Mouse (Mus musculus) liver, postnatal 0 days (tissue): ENCODE measurements around the gene Mpeg1. TPM values are rescaled to one million over a fixed set of nuclear protein-coding genes. Genes with fewer than 3 reads are reported as not detected.

Experiments used
- ATAC-seq: fragments of 200-750 bp; cut with Nextera tagmentation; 2 replicates; pipeline ENCODE4 v1.8.0; 2017; ENCODE audit warnings: mild to moderate bottlenecking, moderate library complexity
- DNase-seq: peaks from one replicate; pipeline ENCODE4 v3.0.0-alpha.2; 2016
- H3K27ac ChIP-seq: fragments of 300-500 bp; sonication (generic); 2 replicates; pipeline ENCODE4 v1.5.1; 2014; ENCODE audit warnings: antibody characterized with exemption, moderate library complexity, mild to moderate bottlenecking, low read depth
- H3K27me3 ChIP-seq: fragments of 300-500 bp; sonication (generic); 2 replicates; pipeline ENCODE4 v1.6.1; 2014; ENCODE audit warnings: low read length, control low read depth, mixed read lengths; ENCODE audit not compliant: insufficient read depth
- H3K36me3 ChIP-seq: fragments of 300-500 bp; sonication (generic); replicated peaks from 2 replicates; pipeline ENCODE4 v1.6.1; 2014; ENCODE audit warnings: mild to moderate bottlenecking, control low read depth, low read length, moderate library complexity, mixed read lengths; ENCODE audit not compliant: insufficient read depth
- H3K4me1 ChIP-seq: fragments of 300-500 bp; sonication (generic); 2 replicates; pipeline ENCODE4 v1.6.1; 2014; ENCODE audit warnings: antibody characterized with exemption, mild to moderate bottlenecking, control low read depth; ENCODE audit not compliant: insufficient read depth
- H3K4me2 ChIP-seq: fragments of 300-500 bp; sonication (generic); 2 replicates; pipeline ENCODE4 v1.6.1; 2014; ENCODE audit warnings: low read depth, mild to moderate bottlenecking, low read length, moderate library complexity, mixed read lengths
- H3K4me3 ChIP-seq: fragments of 300-500 bp; sonication (generic); 2 replicates; pipeline ENCODE4 v1.5.1; 2014; ENCODE audit warnings: low read depth, low read length
- H3K9ac ChIP-seq: fragments of 300-500 bp; sonication (generic); replicated peaks from 2 replicates; pipeline ENCODE4 v1.6.1; 2014; ENCODE audit warnings: mild to moderate bottlenecking, moderate library complexity
- H3K9me3 ChIP-seq: fragments of 300-500 bp; sonication (generic); 2 replicates; pipeline ENCODE4 v1.6.1; 2016; ENCODE audit warnings: mild to moderate bottlenecking, control low read depth, low read length, mixed read lengths
- CTCF ChIP-seq: sonication (generic); IDR thresholded peaks from 2 replicates; pipeline ENCODE4 v1.5.1; 2016; ENCODE audit warnings: antibody characterized with exemption, low read depth
- EP300 ChIP-seq: IDR thresholded peaks from 2 replicates; pipeline ENCODE4 v1.6.1; 2016; ENCODE audit warnings: antibody characterized with exemption, low read depth, mild to moderate bottlenecking
- WGBS: fragments of 180-500 bp; shearing (Covaris S2); extraction: QIAGEN DNeasy Blood & Tissue Kit; methylation state at CpG from one replicate; pipeline ENCODE4 v1.1.7; 2014; ENCODE audit not compliant: insufficient replicate concordance; 5-methylcytosine and 5-hydroxymethylcytosine counted together
- polyA plus RNA-seq: library from polyadenylated mRNA; unstranded; fragments of >200 nt; fragmentation: Nextera tagmentation; extraction: Ambion mirVana; gene quantifications from 2 replicates; pipeline ENCODE4 v1.2.1, GENCODE M21; 2015

Gene Mpeg1
- polyA plus RNA-seq, 1 experiment from 2014 or later: 3.5 TPM

DNA sequence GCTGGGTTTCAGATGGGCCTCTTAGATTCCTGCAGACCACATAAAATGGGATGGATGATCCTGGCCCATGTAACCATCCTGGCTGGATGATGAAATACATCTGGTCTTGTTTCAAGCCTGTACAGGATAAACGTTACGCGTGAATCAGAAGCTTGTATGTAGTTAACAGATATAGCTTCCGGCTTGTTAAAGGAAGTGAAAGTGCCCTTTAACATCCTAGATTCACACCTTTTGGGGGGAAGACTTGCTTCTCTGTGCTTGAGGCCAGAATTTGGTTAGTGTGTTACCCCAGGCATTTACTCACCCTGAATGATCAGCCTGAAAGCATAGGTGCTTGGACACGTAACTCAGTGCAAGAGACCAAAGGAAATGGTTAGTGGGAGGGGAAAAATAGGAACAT lies 33.5 kb upstream of the Mpeg1 start:
- Histone ChIP-seq H3K27ac (no peak overlapping the region), H3K36me3 (no peaks in the 10 kb centered on the region), H3K4me3 (no peak overlapping the region), H3K9me3 (no peaks in the 10 kb centered on the region), H3K27me3 (no peaks in the 10 kb centered on the region), H3K9ac (no peak overlapping the region), H3K4me1 (no peaks in the 10 kb centered on the region), H3K4me2 (no peak overlapping the region)
- no peak for ATAC-seq
- DNase-seq: no peak
- TF ChIP-seq CTCF (no peak), EP300 (no peak)
- 71% methylated on average over 5 of the region's 5 CpGs for WGBS

DNA sequence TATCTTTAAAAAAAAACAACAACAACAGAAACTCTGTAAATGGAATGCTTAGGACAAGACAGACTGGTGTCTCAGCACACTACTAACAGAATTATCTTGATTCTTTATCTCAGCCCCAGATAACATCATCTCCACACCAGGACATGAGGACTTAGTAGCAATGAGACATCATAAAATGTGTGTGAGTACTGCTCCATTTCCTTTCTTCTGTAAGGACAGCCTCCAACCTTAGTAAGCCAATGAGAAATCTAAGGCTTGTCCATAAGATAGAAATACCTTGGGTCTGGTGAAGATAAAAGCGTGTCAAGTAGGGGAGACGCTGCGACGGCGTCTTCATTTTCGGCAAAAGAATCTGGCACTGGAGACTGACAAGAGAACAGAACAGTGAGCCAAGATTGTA lies 33.0 kb upstream of the Mpeg1 start, which contains the start of gene Pfpl:
TSS of gene Pfpl (plus strand) at position 301 of the 400 bp plus-strand sequence.
- Histone ChIP-seq H3K4me1 (no peaks in the 10 kb centered on the region), H3K36me3 (no peaks in the 10 kb centered on the region), H3K9me3 (no peaks in the 10 kb centered on the region), H3K4me2 (no peak within 1 kb of the TSS), H3K4me3 (no peak within 1 kb of the TSS), H3K27ac (no peak within 1 kb of the TSS), H3K27me3 (no peaks in the 10 kb centered on the region), H3K9ac (no peak within 1 kb of the TSS)
- TF ChIP-seq EP300: no peak
- no peak for TF ChIP-seq CTCF
- DNase-seq: no peak
- WGBS: 79% methylated on average over 6 of the region's 6 CpGs
- no peak for ATAC-seq

DNA sequence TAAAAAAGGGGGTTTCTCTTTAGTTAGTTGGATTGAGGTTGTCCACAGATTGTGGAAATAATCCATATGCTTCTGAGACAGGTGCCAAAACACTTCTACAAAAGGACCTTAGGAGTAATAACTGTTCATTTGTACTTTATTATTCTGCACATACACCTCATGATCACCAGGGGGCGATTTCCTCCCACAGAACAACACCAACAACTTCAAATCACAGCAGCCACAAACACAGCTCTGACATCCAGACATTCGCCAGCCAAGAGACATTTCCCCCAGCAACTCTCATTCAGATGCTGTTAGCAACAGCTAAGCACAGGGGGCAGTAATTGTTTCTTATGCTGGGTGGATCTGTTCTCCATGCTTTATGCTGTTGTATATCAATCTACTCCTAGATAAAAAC lies 27.5 kb upstream of the Mpeg1 start:
- Histone ChIP-seq H3K9ac (no peak overlapping the region), H3K4me1 (0 out of 2 replicates have a peak, but pooled peaks cover 5% of the 10 kb centered on the region), H3K9me3 (no peaks in the 10 kb centered on the region), H3K4me2 (no peak overlapping the region), H3K27ac (no peak overlapping the region), H3K27me3 (no peaks in the 10 kb centered on the region), H3K36me3 (no peaks in the 10 kb centered on the region), H3K4me3 (no peak overlapping the region)
- ATAC-seq: peak; percentile 29; the same call in 1 of the 2 replicates
- DNase-seq: peak; percentile 32
- 9% methylated on average over 2 of the region's 2 CpGs for WGBS
- TF ChIP-seq CTCF (peak; percentile 80), EP300 (no peak)

DNA sequence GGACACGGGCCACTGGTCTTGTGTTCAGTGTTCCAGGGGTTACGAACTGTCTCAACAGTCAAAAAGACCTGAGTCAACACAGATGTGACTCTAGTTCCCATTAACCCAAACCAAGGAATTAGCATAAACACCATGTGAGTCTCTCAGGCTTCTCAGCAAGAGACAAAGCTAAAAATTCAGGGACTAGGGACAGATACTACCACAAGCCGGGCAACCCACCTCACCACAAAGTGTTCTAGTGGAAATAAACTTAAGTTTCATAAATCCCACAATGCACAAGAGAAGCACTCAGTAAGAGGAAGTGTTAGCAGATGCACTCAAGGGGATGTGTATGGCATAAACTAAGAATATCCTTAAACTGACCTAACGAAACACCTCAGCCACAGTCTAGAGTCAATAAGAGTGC lies 25.6 kb upstream of the Mpeg1 start:
- Histone ChIP-seq H3K27ac (peak overlapping the region; percentile 52), H3K9me3 (no peaks in the 10 kb centered on the region), H3K4me1 (0 out of 2 replicates have a peak, but pooled peaks cover 5% of the 10 kb centered on the region), H3K27me3 (no peaks in the 10 kb centered on the region), H3K9ac (no peak overlapping the region), H3K36me3 (no peaks in the 10 kb centered on the region), H3K4me3 (no peak overlapping the region), H3K4me2 (no peak overlapping the region)
- TF ChIP-seq EP300 (no peak), CTCF (no peak)
- DNase-seq (no peak), ATAC-seq (peak; percentile 67)
- WGBS: 56% methylated on average over 4 of the region's 4 CpGs

DNA sequence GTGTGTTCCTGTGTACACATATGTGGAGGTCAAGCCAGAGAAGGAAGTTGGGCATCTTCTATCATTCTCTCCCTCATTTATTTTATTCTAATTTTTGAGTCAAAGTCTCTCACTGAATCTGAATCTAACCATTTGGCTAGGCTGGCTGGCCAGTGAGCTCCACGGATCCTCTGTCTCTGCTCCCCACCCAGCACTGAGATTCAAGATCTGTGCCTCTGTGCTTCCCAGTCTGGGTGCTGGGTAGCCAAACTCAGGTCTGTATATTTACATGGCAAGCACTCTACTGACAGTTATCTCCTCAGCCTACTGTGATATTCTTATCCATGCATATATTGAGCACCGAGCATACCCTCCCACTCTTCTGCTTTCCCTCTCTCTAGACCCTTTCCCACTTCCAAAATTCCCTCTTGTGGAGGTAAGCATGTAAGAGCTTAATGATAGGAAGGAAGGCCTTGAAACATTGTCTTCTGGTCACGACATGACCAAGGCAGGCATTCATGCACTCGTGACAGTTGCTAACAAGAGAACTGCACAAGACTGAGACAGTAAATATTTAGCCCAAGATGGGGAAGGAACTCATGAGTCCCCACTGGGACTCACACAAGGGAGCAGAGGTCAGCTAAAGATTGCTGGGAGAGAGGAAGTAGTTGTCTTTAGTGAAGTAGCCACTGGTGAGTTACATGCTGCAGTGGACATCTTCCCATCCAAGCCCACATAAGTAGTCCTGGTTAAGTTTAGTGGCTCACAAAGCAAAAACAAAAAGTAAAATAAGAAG lies 24.6 kb upstream of the Mpeg1 start:
- WGBS: 41% methylated on average over 4 of the region's 4 CpGs
- H3K4me1 ChIP-seq: peaks cover 5% of the 10 kb centered on the region; the same call in 1 of the 2 replicates
- DNase-seq: no peak
- no peak overlapping the region for H3K4me2 ChIP-seq
- no peaks in the 10 kb centered on the region for H3K27me3 ChIP-seq
- TF ChIP-seq CTCF (no peak), EP300 (no peak)
- H3K27ac ChIP-seq: peak overlapping the region; percentile 52
- ATAC-seq: no peak
- H3K4me3 ChIP-seq: no peak overlapping the region
- no peak overlapping the region for H3K9ac ChIP-seq
- no peaks in the 10 kb centered on the region for H3K9me3 ChIP-seq
- no peaks in the 10 kb centered on the region for H3K36me3 ChIP-seq

DNA sequence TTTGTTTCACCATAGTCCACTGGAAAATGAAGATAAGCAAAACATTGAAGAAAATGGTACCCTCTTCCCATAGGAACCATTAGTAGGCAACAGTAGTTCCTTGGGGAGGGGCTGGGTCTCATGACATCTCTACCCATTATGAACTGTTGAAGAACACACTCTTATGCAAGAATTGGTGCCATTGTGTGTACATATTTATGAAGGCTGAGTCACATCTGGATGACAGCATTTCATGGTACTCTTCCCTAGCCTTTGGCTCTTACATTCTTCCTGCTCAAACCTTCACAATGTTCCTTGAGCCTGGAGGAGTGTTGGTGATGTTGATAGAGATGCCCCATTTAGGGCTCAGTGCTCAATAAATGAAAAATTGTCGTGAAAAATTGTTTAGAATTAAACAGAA lies 21.0 kb upstream of the Mpeg1 start:
- Histone ChIP-seq H3K36me3 (no peaks in the 10 kb centered on the region), H3K4me2 (no peak overlapping the region), H3K27me3 (no peaks in the 10 kb centered on the region), H3K9ac (no peak overlapping the region), H3K9me3 (no peaks in the 10 kb centered on the region), H3K27ac (no peak overlapping the region), H3K4me1 (peaks cover 8% of the 10 kb centered on the region; the same call in 1 of the 2 replicates), H3K4me3 (no peak overlapping the region)
- ATAC-seq (no peak), DNase-seq (no peak)
- no peak for TF ChIP-seq EP300
- no peak for TF ChIP-seq CTCF
- 41% methylated on average over 1 of the region's 1 CpGs for WGBS
